Mouse (Mus musculus): ENCODE measurements around the gene Miga1.
"Not testable (repeated sequence)": the region's sequence is repeated elsewhere in the genome, so short reads cannot be mapped to it uniquely, and the experiment has no call there.

- not testable (repeated sequence) for TF ChIP-seq POLR2A (IDR thresholded peaks at IDR 0.05; ENCODE audit: low read depth, low read length)
- TF ChIP-seq CTCF (conservative IDR thresholded peaks at IDR 0.05; ENCODE audit: insufficient read depth, insufficient read length, low read depth, low read length): peak; percentile 75
Measured at GRCm38 (mm10) chr3:152259409-152259808, 80.8 kb downstream of the Miga1 start.
